Mouse (Mus musculus): ENCODE results near the gene Omg. TPM values are rescaled to one million over a fixed set of nuclear protein-coding genes. Genes with fewer than 3 reads are reported as not detected.

The Omg gene
- polyA plus RNA-seq, 1 experiment = 0.08 TPM

DNA sequence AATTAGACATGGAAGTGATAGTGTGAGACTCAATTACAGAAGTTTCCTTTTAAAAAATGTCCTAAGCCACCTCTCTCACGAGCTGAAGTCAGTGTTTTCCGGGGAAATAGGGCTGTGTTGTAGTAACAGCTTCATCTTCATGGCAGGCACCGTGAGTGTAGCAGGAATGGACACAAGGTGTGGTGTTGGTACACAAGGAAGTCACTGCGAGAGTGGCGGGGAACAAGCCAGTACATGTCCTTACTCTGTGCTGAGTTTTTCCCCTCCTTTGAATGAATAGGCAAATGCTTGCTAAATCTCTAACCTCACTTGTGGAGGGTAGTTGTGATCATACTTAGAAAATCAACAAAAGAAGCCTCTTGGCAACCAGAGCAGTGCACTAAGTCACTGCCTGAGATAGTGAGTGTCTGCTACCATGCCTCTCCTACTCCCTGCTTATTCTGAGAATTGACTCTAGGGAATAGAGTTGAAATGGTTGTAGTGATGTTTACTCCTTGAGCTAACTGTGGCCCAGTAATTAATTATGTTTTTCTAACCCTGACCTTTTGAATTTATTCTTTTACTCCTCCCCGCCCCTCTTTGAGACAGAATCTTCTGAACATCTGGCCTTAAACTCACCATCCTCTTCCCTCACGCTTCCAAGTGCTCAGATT lies 19.9 kb downstream of the Omg start:
- TF ChIP-seq POLR2A (IDR thresholded peaks at IDR 0.05; ENCODE audit: borderline replicate concordance, extremely low read depth, low read depth, low read length) = no peak
- no peak for TF ChIP-seq CTCF (IDR thresholded peaks at IDR 0.05; ENCODE audit: insufficient read depth, low read length)
- Histone ChIP-seq H3K4me3 (replicated peaks; ENCODE audit: extremely low read depth, low read depth, low read length) (no peak overlapping the region), H3K4me1 (ENCODE audit: control insufficient read depth, insufficient read depth, low read length) (peaks cover under 1% of the 10 kb centered on the region; the same call in 1 of the 2 replicates)
- DNase-seq = no peak
- 76% methylated on average over 7 of the region's 7 CpGs for WGBS

DNA sequence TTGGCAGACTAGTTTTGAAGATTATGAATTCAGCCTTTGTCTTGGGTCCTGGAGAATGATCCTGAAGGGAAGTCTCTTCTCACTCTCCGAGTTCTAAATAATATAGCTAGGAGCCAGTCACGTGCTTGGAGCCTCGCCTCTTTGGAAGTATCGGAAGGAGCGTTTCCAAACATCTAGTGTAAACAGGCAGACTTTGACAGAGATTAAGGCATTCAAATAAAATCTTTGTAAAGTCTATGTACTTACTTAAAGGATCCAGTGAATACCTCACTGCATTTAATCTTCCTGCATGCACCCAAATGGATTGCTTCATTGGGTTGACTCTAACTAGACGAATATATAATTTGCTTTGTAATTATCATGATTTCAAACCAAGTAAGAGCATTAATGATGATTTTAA lies 20.5 kb downstream of the Omg start:
- 55% methylated on average over 6 of the region's 6 CpGs for WGBS

DNA sequence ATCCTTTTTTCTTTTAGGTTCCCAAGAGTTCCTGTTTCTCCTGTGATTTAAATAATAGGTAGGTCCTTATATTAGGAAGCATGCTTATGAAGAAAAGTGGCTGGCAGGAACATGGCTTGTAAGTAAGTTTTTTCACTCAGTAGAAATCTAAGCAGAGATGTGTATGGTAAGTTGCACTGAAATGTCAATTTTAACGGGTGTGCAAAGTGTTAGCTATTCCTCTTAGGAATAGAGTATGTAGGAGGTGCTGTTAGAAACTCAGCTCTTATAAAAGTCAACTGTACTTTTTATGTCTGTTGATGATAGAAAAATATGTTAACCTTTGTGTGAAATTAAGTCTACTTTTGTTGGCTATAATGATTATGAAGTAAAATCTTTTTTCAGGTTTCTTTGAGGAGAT lies 35.8 kb downstream of the Omg start:
- Histone ChIP-seq H3K4me1 (ENCODE audit: control insufficient read depth, insufficient read depth, low read length) (no peaks in the 10 kb centered on the region), H3K4me3 (replicated peaks; ENCODE audit: extremely low read depth, low read depth, low read length) (no peak overlapping the region)
- 56% methylated on average over 1 of the region's 1 CpGs for WGBS
- DNase-seq = no peak
- TF ChIP-seq CTCF (IDR thresholded peaks at IDR 0.05; ENCODE audit: insufficient read depth, low read length) (no peak), POLR2A (IDR thresholded peaks at IDR 0.05; ENCODE audit: borderline replicate concordance, extremely low read depth, low read depth, low read length) (no peak)

More for the DNA sequence above, 20.5 kb downstream of the Omg start:
- DNase-seq = no peak
- TF ChIP-seq CTCF (IDR thresholded peaks at IDR 0.05; ENCODE audit: insufficient read depth, low read length) = no peak
- no peak for TF ChIP-seq POLR2A (IDR thresholded peaks at IDR 0.05; ENCODE audit: borderline replicate concordance, extremely low read depth, low read depth, low read length)
- Histone ChIP-seq H3K4me3 (replicated peaks; ENCODE audit: extremely low read depth, low read depth, low read length) (no peak overlapping the region), H3K4me1 (ENCODE audit: control insufficient read depth, insufficient read depth, low read length) (no peaks in the 10 kb centered on the region)

DNA sequence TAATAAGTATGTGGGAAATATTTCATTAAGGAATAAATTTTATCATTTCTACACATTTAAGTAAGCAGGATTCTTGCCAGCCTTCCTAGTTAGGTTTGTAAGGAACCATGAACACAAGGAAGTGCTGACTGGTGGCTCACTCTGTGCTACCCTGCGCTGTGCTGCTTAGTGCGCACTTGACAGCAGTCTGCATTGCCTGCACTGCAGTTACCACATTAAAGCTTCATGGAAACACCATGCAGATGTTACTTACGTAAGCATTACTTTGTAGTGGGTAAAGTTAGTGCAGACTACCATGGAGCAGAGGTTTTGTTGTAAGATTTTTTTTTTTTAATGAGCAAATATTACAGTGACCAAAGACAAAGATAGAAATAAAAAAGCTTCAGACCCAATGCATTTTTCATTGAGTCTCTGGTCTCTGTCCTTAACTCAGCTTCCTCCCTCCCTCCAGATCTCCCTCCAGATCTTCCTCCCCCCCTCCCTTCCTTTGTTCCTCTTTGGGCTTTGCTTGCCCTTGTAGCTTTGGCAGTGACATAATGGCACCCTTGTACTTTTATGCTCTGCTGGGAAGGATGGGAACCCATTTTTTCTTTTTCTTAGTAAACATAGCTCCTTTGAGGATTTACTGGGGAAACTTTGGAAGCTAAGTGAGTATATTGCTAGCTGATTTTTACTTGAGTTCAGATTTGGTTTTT lies 43.0 kb downstream of the Omg start:
- Histone ChIP-seq H3K4me1 (ENCODE audit: control insufficient read depth, insufficient read depth, low read length) (no peaks in the 10 kb centered on the region), H3K4me3 (replicated peaks; ENCODE audit: extremely low read depth, low read depth, low read length) (no peak overlapping the region)
- DNase-seq = no peak
- 93% methylated on average over 3 of the region's 3 CpGs for WGBS
- TF ChIP-seq CTCF (IDR thresholded peaks at IDR 0.05; ENCODE audit: insufficient read depth, low read length) (no peak), POLR2A (IDR thresholded peaks at IDR 0.05; ENCODE audit: borderline replicate concordance, extremely low read depth, low read depth, low read length) (no peak)

DNA sequence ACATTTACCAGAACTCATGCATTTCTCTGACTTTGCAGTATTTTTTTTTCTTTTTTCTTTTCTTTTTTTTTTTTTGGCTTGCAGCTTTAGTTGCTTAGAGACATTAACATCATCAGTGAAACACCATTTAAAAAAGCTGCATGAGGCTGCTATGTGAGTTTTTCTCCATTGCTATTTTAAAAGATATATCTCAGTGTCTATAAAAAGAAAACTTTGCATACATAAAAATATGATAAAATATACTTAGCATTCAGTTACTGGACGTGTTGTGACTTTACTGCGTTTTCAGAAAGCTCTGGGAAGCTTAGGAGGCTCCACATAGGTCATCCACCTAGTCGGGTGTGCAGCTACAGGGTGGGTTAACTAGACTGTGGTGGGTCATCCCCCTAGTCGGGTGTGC lies 44.0 kb downstream of the Omg start:
- H3K4me1 ChIP-seq (ENCODE audit: control insufficient read depth, insufficient read depth, low read length) = no peaks in the 10 kb centered on the region
- H3K4me3 ChIP-seq (replicated peaks; ENCODE audit: extremely low read depth, low read depth, low read length) = no peak overlapping the region
- no peak for DNase-seq
- TF ChIP-seq POLR2A (IDR thresholded peaks at IDR 0.05; ENCODE audit: borderline replicate concordance, extremely low read depth, low read depth, low read length) (no peak), CTCF (IDR thresholded peaks at IDR 0.05; ENCODE audit: insufficient read depth, low read length) (no peak)
- WGBS = 90% methylated on average over 4 of the region's 4 CpGs

DNA sequence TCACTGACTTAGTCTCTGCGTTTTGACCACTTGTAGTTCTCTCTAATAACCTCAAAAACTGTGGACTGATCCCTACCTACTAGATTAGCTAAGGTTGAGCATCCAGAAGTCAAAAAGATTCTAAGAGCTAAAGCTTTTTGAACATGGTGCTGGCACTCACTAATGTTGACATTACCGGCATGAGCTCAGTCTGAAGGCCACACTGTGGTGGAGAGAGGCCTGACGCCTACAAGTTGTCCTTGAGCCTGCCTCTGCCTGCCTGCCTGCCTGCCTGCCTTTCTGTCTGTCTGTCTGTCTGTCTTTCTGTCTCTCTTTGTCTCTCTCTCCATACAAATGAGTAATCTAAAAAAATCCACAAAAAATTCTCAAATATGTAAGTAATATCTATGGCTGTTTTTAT lies 46.0 kb downstream of the Omg start:
- Histone ChIP-seq H3K4me1 (ENCODE audit: control insufficient read depth, insufficient read depth, low read length) (no peaks in the 10 kb centered on the region), H3K4me3 (replicated peaks; ENCODE audit: extremely low read depth, low read depth, low read length) (no peak overlapping the region)
- 69% methylated on average over 3 of the region's 3 CpGs for WGBS
- TF ChIP-seq CTCF (IDR thresholded peaks at IDR 0.05; ENCODE audit: insufficient read depth, low read length) = no peak
- TF ChIP-seq POLR2A (IDR thresholded peaks at IDR 0.05; ENCODE audit: borderline replicate concordance, extremely low read depth, low read depth, low read length) = no peak
- no peak for DNase-seq

DNA sequence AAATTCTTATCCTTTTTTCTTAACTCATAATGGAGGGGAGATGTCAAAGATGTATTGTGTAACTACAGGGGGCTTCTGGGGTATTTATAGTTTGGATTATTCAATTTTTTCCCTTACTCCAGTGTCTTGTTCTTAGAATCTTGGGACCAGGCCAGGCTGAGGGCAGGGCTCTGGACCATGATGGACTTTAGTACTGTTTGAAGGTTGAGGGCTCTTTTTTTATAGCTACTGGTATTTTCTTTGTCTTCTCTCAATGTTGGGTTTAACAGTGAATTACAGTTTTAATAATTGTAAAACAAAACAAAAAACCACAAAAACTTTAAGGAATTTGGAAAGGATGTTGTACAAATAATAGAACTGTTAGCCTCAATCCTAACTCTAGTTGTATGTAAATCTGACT lies 50.9 kb downstream of the Omg start:
- no peak overlapping the region for H3K4me3 ChIP-seq (replicated peaks; ENCODE audit: extremely low read depth, low read depth, low read length)
- DNase-seq = no peak
- no peaks in the 10 kb centered on the region for H3K4me1 ChIP-seq (ENCODE audit: control insufficient read depth, insufficient read depth, low read length)
- TF ChIP-seq CTCF (IDR thresholded peaks at IDR 0.05; ENCODE audit: insufficient read depth, low read length) (no peak), POLR2A (IDR thresholded peaks at IDR 0.05; ENCODE audit: borderline replicate concordance, extremely low read depth, low read depth, low read length) (no peak)

Other genes starting within 250 kb of the Omg start
- 74.0 and 101 TPM in 2 replicates for gene Wsb1, start 249.4 kb downstream of the Omg start, polyA plus RNA-seq (2012; rRNA removed)
- not detected in 2 replicates for gene Gm9964, start 207.2 kb downstream of the Omg start, polyA plus RNA-seq (2012; rRNA removed)
- 11.2 and 14.9 TPM in 2 replicates for gene Nf1, start 164.4 kb downstream of the Omg start, polyA plus RNA-seq (2012; rRNA removed)
- gene Evi2b, start 19.7 kb upstream of the Omg start, polyA plus RNA-seq (2012; rRNA removed) = 11.8 and 24.4 TPM in 2 replicates
- 1.1 and 1.2 TPM in 2 replicates for gene Evi2, start 26.5 kb upstream of the Omg start, polyA plus RNA-seq (2012; rRNA removed)
- 7.7 and 14.0 TPM in 2 replicates for gene Evi2a, start 26.5 kb upstream of the Omg start, polyA plus RNA-seq (2012; rRNA removed)
- gene Rab11fip4, start 87.1 kb upstream of the Omg start, polyA plus RNA-seq (2012; rRNA removed) = 6.9 and 7.3 TPM in 2 replicates